Mouse (Mus musculus): ENCODE results near the gene Cd209f. TPM values are rescaled to one million over a fixed set of nuclear protein-coding genes. Genes with fewer than 3 reads are reported as not detected.
"Not testable (repeated sequence)": the region's sequence is repeated elsewhere in the genome, so short reads cannot be mapped to it uniquely, and the experiment has no call there.

The Cd209f gene
- not detected in 2 replicates for polyA plus RNA-seq (2016; fragmentation: Nextera tagmentation; extraction: Ambion mirVana)

- 34% methylated on average over 2 of the region's 2 CpGs for WGBS (ENCODE audit: insufficient replicate concordance)
- H3K4me1 ChIP-seq; H3K4me3 ChIP-seq; H3K9ac ChIP-seq; H3K4me2 ChIP-seq; H3K27ac ChIP-seq; H3K36me3 ChIP-seq; H3K9me3 ChIP-seq (replicated peaks); ATAC-seq; H3K27me3 ChIP-seq (replicated peaks): not testable (repeated sequence)
These were observed at the start of gene Cd209f for GRCm38 (mm10) chr8:4105735-4106134. Gene Cd209f, minus strand, starts transcription at chr8:4105835.

GRCm38 (mm10) chr8:4154878-4155277 lies 49.2 kb upstream of the Cd209f start:
- Histone ChIP-seq H3K27ac (no peak overlapping the region), H3K27me3 (replicated peaks) (no peaks in the 10 kb centered on the region), H3K9ac (no peak overlapping the region), H3K36me3 (no peaks in the 10 kb centered on the region), H3K9me3 (replicated peaks) (peaks cover 4% of the 10 kb centered on the region; the same call in 1 of the 2 replicates), H3K4me1 (no peaks in the 10 kb centered on the region), H3K4me3 (no peak overlapping the region), H3K4me2 (no peak overlapping the region)
- no peak for ATAC-seq

GRCm38 (mm10) chr8:4147272-4147671 lies 41.6 kb upstream of the Cd209f start:
- H3K27ac ChIP-seq: no peak overlapping the region
- H3K9me3 ChIP-seq (replicated peaks): peaks cover 4% of the 10 kb centered on the region; the same call in 1 of the 2 replicates
- H3K4me2 ChIP-seq: no peak overlapping the region
- H3K27me3 ChIP-seq (replicated peaks): no peaks in the 10 kb centered on the region
- 16% methylated on average over 1 of the region's 1 CpGs for WGBS (ENCODE audit: insufficient replicate concordance)
- ATAC-seq: no peak
- H3K9ac ChIP-seq: no peak overlapping the region
- H3K4me3 ChIP-seq: no peak overlapping the region
- no peaks in the 10 kb centered on the region for H3K4me1 ChIP-seq
- no peaks in the 10 kb centered on the region for H3K36me3 ChIP-seq

GRCm38 (mm10) chr8:4141721-4142120 lies 36.1 kb upstream of the Cd209f start:
- ATAC-seq: no peak
- H3K27ac ChIP-seq: no peak overlapping the region
- no peak overlapping the region for H3K9ac ChIP-seq
- H3K4me2 ChIP-seq: no peak overlapping the region
- H3K9me3 ChIP-seq (replicated peaks): no peaks in the 10 kb centered on the region
- no peak overlapping the region for H3K4me3 ChIP-seq
- H3K4me1 ChIP-seq: no peaks in the 10 kb centered on the region
- H3K27me3 ChIP-seq (replicated peaks): peaks cover 6% of the 10 kb centered on the region
- H3K36me3 ChIP-seq: no peaks in the 10 kb centered on the region
- WGBS (ENCODE audit: insufficient replicate concordance): 45% methylated on average over 3 of the region's 3 CpGs

DNA sequence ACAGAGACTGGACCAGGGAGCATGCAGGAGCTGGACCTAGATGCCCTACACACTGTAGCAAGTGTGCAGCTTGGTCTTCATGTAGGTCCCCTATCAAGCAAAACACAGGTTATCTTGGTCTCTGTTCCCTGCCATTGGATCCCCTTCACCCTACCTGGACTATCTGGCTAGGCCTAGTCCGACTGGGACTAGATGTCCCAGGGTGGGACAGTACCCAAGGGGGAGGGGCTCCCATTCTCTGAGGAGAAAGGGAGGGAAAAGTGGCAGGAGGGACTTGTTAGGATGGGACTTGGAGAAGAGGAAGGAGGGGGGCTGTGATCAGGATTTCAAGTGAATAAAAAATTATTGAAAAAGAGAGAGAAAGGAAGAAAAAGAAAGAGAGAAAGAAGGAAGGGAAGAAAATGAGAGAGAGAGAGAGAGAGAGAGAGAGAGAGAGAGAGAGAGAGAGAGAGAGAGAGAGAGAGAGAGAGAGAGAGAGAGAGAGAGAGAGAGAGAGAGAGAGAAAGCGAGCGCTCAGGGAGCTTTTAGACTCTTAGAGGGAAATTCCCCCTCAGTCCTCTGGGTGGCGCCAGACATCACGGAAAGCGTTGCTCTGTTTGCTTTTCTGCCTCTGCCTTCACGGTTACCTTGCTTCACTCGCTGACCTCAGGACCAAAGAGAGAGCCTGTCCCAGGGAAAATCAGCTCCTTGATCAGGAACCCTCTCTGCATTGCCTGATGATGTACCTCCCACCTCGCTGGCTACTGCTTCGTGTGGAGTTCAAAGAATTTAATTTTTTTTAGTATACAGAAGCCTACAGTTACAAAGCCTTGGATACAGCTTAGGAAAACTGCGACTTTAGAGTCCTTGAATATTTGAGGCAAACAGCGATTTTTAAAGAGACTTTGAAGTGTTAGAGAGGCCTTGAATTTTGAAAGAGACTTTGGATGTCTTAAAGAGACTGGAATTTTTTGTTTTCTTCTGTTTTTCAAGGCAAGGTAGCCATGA lies 34.3 kb upstream of the Cd209f start:
- Histone ChIP-seq H3K27ac (no peak overlapping the region), H3K4me1 (no peaks in the 10 kb centered on the region), H3K27me3 (replicated peaks) (peaks cover 6% of the 10 kb centered on the region), H3K9me3 (replicated peaks) (no peaks in the 10 kb centered on the region), H3K9ac (no peak overlapping the region), H3K36me3 (no peaks in the 10 kb centered on the region), H3K4me3 (no peak overlapping the region), H3K4me2 (no peak overlapping the region)
- WGBS (ENCODE audit: insufficient replicate concordance): 9% methylated on average over 12 of the region's 12 CpGs
- ATAC-seq: no peak

DNA sequence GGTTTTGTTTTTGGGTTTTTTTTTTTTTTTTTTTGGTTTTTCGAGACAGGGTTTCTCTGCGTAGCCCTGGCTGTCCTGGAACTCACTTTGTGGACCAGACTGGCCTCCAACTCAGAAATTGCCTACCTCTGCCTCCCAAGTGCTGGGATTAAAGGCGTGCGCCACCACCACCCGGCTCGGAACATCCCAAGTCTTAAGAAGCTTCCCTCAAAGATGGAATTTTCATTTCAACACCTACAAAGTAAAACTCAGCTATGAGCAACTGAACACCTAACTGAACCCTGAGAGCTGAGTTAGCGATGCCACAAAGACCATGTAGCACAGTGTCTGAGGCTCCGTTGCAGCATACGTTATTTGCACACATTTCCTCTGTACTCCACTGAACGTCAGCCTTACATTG lies 28.2 kb upstream of the Cd209f start, which contains the start of gene Cd209g:
Gene Cd209g, plus strand, starts transcription at position 301 of the 400 bp plus-strand sequence.
- no peaks in the 10 kb centered on the region for H3K4me1 ChIP-seq
- H3K4me3 ChIP-seq: no peak within 1 kb of the TSS
- no peaks in the 10 kb centered on the region for H3K36me3 ChIP-seq
- H3K27me3 ChIP-seq (replicated peaks): no peaks in the 10 kb centered on the region; the same call in none of the 2 replicates
- H3K9ac ChIP-seq: no peak within 1 kb of the TSS
- H3K9me3 ChIP-seq (replicated peaks): no peaks in the 10 kb centered on the region
- H3K27ac ChIP-seq: no peak within 1 kb of the TSS
- no peak for ATAC-seq
- WGBS (ENCODE audit: insufficient replicate concordance): 78% methylated on average over 10 of the region's 10 CpGs
- H3K4me2 ChIP-seq: no peak within 1 kb of the TSS

GRCm38 (mm10) chr8:4088514-4088913 lies 17.1 kb downstream of the Cd209f start:
- not testable (repeated sequence) for ATAC-seq; H3K36me3 ChIP-seq; H3K9me3 ChIP-seq (replicated peaks); H3K4me3 ChIP-seq; H3K27ac ChIP-seq; H3K4me2 ChIP-seq; H3K4me1 ChIP-seq; H3K27me3 ChIP-seq (replicated peaks); H3K9ac ChIP-seq
- 44% methylated on average over 3 of the region's 3 CpGs for WGBS (ENCODE audit: insufficient replicate concordance)

DNA sequence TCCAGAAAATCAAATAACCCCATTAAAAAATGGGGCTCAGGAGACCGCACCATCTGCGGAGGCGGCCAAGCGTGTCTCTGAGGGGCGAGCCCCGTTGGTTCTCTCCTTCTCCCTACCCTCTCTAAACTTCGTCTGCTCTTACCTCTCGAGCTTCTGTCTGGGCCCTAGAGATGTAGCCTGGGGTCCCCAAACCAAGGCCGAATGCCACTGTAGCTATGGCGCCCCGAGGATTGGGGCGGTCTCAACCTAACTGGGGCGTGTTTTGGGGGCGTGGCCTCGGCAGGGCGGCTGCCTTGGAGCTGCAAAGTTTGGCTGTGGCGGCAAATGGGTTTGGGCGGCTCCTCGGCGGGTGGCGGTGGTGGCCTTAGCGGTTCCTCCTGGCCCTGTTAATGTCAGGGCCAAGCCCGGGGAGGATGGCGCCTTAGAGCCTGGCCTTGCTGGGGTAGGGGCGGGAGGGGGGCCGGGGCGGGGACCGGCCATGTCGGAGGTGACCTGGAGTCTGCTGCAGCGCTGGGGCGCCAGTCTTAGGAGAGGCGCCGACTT lies 18.4 kb downstream of the Cd209f start:
- not testable (repeated sequence) for H3K36me3 ChIP-seq; H3K27me3 ChIP-seq (replicated peaks); H3K4me1 ChIP-seq; H3K27ac ChIP-seq; H3K4me3 ChIP-seq; H3K9me3 ChIP-seq (replicated peaks); H3K9ac ChIP-seq
- 44% methylated on average over 32 of the region's 33 CpGs for WGBS (ENCODE audit: insufficient replicate concordance)
- 0 out of 2 replicates have a peak overlapping the region, but pooled peaks have one; percentile 4 for H3K4me2 ChIP-seq
- ATAC-seq: peak; percentile 77

Other genes with a start within 250 kb of the Cd209f start
- gene Cd209d, start 227.3 kb downstream of the Cd209f start, polyA plus RNA-seq (2016; fragmentation: Nextera tagmentation; extraction: Ambion mirVana): not detected in 2 replicates
- gene Cd209b, start 179.0 kb downstream of the Cd209f start, polyA plus RNA-seq (2016; fragmentation: Nextera tagmentation; extraction: Ambion mirVana): not detected in 2 replicates
- 0.19 and 0.29 TPM in 2 replicates for gene Cd209c, start 151.1 kb downstream of the Cd209f start, polyA plus RNA-seq (2016; fragmentation: Nextera tagmentation; extraction: Ambion mirVana)
- gene Cd209g, start 28.3 kb upstream of the Cd209f start, polyA plus RNA-seq (2016; fragmentation: Nextera tagmentation; extraction: Ambion mirVana): not detected in 2 replicates
- 8.0 and 8.6 TPM in 2 replicates for gene Evi5l, start 60.7 kb upstream of the Cd209f start, polyA plus RNA-seq (2016; fragmentation: Nextera tagmentation; extraction: Ambion mirVana)
- gene Prr36, start 111.6 kb upstream of the Cd209f start, polyA plus RNA-seq (2016; fragmentation: Nextera tagmentation; extraction: Ambion mirVana): 0.25 and 0.43 TPM in 2 replicates
- 0.18 and 0.37 TPM in 2 replicates for gene Lrrc8e, start 121.0 kb upstream of the Cd209f start, polyA plus RNA-seq (2016; fragmentation: Nextera tagmentation; extraction: Ambion mirVana)
- gene Map2k7, start 132.9 kb upstream of the Cd209f start, polyA plus RNA-seq (2016; fragmentation: Nextera tagmentation; extraction: Ambion mirVana): 18.0 and 21.1 TPM in 2 replicates
- gene Gm49320, start 133.0 kb upstream of the Cd209f start, polyA plus RNA-seq (2016; fragmentation: Nextera tagmentation; extraction: Ambion mirVana): 0.18 and 0.43 TPM in 2 replicates
- 1.3 and 1.4 TPM in 2 replicates for gene Tgfbr3l, start 142.4 kb upstream of the Cd209f start, polyA plus RNA-seq (2016; fragmentation: Nextera tagmentation; extraction: Ambion mirVana)
- gene Snapc2, start 147.2 kb upstream of the Cd209f start, polyA plus RNA-seq (2016; fragmentation: Nextera tagmentation; extraction: Ambion mirVana): 26.3 and 27.2 TPM in 2 replicates
- 5.5 and 7.1 TPM in 2 replicates for gene Ctxn1, start 153.4 kb upstream of the Cd209f start, polyA plus RNA-seq (2016; fragmentation: Nextera tagmentation; extraction: Ambion mirVana)
- gene Timm44, start 170.1 kb upstream of the Cd209f start, polyA plus RNA-seq (2016; fragmentation: Nextera tagmentation; extraction: Ambion mirVana): 53.0 and 54.4 TPM in 2 replicates
- gene Ccl25, start 219.4 kb upstream of the Cd209f start, polyA plus RNA-seq (2016; fragmentation: Nextera tagmentation; extraction: Ambion mirVana): 9.6 and 10.9 TPM in 2 replicates
- gene Elavl1, start 219.6 kb upstream of the Cd209f start, polyA plus RNA-seq (2016; fragmentation: Nextera tagmentation; extraction: Ambion mirVana): 211 and 215 TPM in 2 replicates